Mouse (Mus musculus) left cerebral cortex, postnatal 25 days (tissue): ENCODE data around the gene Siglece. TPM values are rescaled to one million over a fixed set of nuclear protein-coding genes. Genes with fewer than 3 reads are reported as not detected.

Source experiments
- DNase-seq, 2 experiments: peaks; one replicate each; pipeline ENCODE4 v3.0.0; 2022; ENCODE audit warnings: low spot score in 2 of 2, mixed read lengths in 1 of 2
- intact Hi-C: fragments of 180-260 bp; cut with DNase I; formaldehyde crosslinking; loops from one replicate; pipeline ENCODE4 v1.15.1; 2025
- total RNA-seq, 2 experiments: library from RNA; stranded (reverse); gene quantifications; 2 replicates each; pipeline ENCODE4 v1.2.3; 2021

The Siglece gene
- total RNA-seq, 2 experiments from 2014 or later, result 1.1 to 1.3 TPM

GRCm38 (mm10) chr7:43636194-43636593 lies 23.8 kb downstream of the Siglece start:
- no peak for DNase-seq
- intact Hi-C loops, result no loop called here

- intact Hi-C loops, result no loop called here
- no peak for DNase-seq
Measured at GRCm38 (mm10) chr7:43634500-43634899, 25.5 kb downstream of the Siglece start, which contains the start of gene Ceacam18. TSS of gene Ceacam18 (plus strand) at chr7:43634707.

- intact Hi-C loops, result no loop called here
- no peak for DNase-seq
Measured at GRCm38 (mm10) chr7:43633940-43634339, 26.0 kb downstream of the Siglece start.

- DNase-seq, result no peak
- intact Hi-C loops, result no loop called here
Measured at GRCm38 (mm10) chr7:43625794-43626422, 34.1 kb downstream of the Siglece start.

GRCm38 (mm10) chr7:43625065-43625464 lies 34.9 kb downstream of the Siglece start:
- DNase-seq, result no peak
- intact Hi-C loops, result no loop called here

- DNase-seq, result no peak
- intact Hi-C loops, result no loop called here
Measured at GRCm38 (mm10) chr7:43623819-43624218, 36.1 kb downstream of the Siglece start.

- intact Hi-C loops, result no loop called here
Measured at GRCm38 (mm10) chr7:43622927-43623326, 37.0 kb downstream of the Siglece start.

GRCm38 (mm10) chr7:43613816-43614551 lies 46.0 kb downstream of the Siglece start:
- intact Hi-C loops, result no loop called here
- no peak for DNase-seq

More at GRCm38 (mm10) chr7:43622927-43623326, 37.0 kb downstream of the Siglece start:
- no peak for DNase-seq

- DNase-seq, result no peak
- intact Hi-C loops, result loop anchor here (5.0 kb wide), 1 partner anchor 64 kb away; the partner anchor contains the start of gene Ctu1
Measured at GRCm38 (mm10) chr7:43608316-43608824, 51.6 kb downstream of the Siglece start.

GRCm38 (mm10) chr7:43607743-43608287 lies 52.1 kb downstream of the Siglece start:
- intact Hi-C loops, result loop anchor here (5.0 kb wide), 1 partner anchor 64 kb away; the partner anchor contains the start of gene Ctu1

GRCm38 (mm10) chr7:43606896-43607742 lies 52.8 kb downstream of the Siglece start, which contains the start of gene Zfp819:
TSS of gene Zfp819 (plus strand) at chr7:43607169.
- DNase-seq, result peak; percentile 75 to 83
- intact Hi-C loops, result loop anchor here (5.0 kb wide), 1 partner anchor 65 kb away; the partner anchor contains the start of gene Ctu1

More at GRCm38 (mm10) chr7:43607743-43608287, 52.1 kb downstream of the Siglece start:
- DNase-seq, result no peak

GRCm38 (mm10) chr7:43601884-43602283 lies 58.1 kb downstream of the Siglece start:
- intact Hi-C loops, result no loop called here
- no peak for DNase-seq

Other genes starting within 250 kb of the Siglece start
- gene Lim2, start 232.5 kb downstream of the Siglece start, total RNA-seq, result not detected
- gene Nkg7, start 223.1 kb downstream of the Siglece start, total RNA-seq, result not detected
- gene Cldnd2, start 219.4 kb downstream of the Siglece start, total RNA-seq, result not detected
- 10 to 100 TPM; 52.2 to 59.1 TPM for gene Etfb, start 216.1 kb downstream of the Siglece start, total RNA-seq
- gene Gm45233, start 216.0 kb downstream of the Siglece start, total RNA-seq, result under 1 TPM in 1 of 2 experiments, not detected in 1; 0.53 TPM
- 1 to 10 TPM; 2.0 to 2.8 TPM for gene Vsig10l, start 197.0 kb downstream of the Siglece start, total RNA-seq
- gene Iglon5, start 170.1 kb downstream of the Siglece start, total RNA-seq, result 10 to 100 TPM; 28.4 to 28.9 TPM
- not detected for gene 4931406B18Rik, start 154.2 kb downstream of the Siglece start, total RNA-seq
- gene Cd33, start 115.7 kb downstream of the Siglece start, total RNA-seq, result 1 to 10 TPM; 4.4 to 5.1 TPM
- gene Zfp658, start 97.9 kb downstream of the Siglece start, total RNA-seq, result 1 to 10 TPM; 3.8 to 4.7 TPM
- gene Zfp719, start 80.6 kb downstream of the Siglece start, total RNA-seq, result 10 to 100 TPM; 15.0 to 17.1 TPM
- gene Zfp819, start 53.0 kb downstream of the Siglece start, total RNA-seq, result under 1 TPM in 1 of 2 experiments, not detected in 1; 0.37 TPM
- gene Ceacam18, start 25.5 kb downstream of the Siglece start, total RNA-seq, result not detected
- gene Ctu1, start 11.9 kb upstream of the Siglece start, total RNA-seq, result 1 to 10 TPM; 7.5 to 8.7 TPM
- gene Klk14, start 30.3 kb upstream of the Siglece start, total RNA-seq, result not detected
- gene Klk13, start 52.4 kb upstream of the Siglece start, total RNA-seq, result not detected
- not detected for gene Klk12, start 108.7 kb upstream of the Siglece start, total RNA-seq
- not detected for gene Klk11, start 114.4 kb upstream of the Siglece start, total RNA-seq
- gene Klk10, start 120.9 kb upstream of the Siglece start, total RNA-seq, result not detected
- not detected for gene Klk9, start 131.7 kb upstream of the Siglece start, total RNA-seq
- gene Klk8, start 137.4 kb upstream of the Siglece start, total RNA-seq, result 1 to 10 TPM; 2.2 to 3.3 TPM
- gene Klk7, start 151.1 kb upstream of the Siglece start, total RNA-seq, result not detected
- 1 to 10 TPM; 1.0 to 1.4 TPM for gene Klk6, start 164.3 kb upstream of the Siglece start, total RNA-seq
- gene Klk5, start 181.8 kb upstream of the Siglece start, total RNA-seq, result not detected
- gene Klk4, start 221.0 kb upstream of the Siglece start, total RNA-seq, result not detected